Mouse (Mus musculus) liver, embryonic 14.5 days (tissue): ENCODE results near the gene Tac1. TPM values are rescaled to one million over a fixed set of nuclear protein-coding genes. Genes with fewer than 3 reads are reported as not detected.
"Not testable (repeated sequence)": the region's sequence is repeated elsewhere in the genome, so short reads cannot be mapped to it uniquely, and the experiment has no call there.

Experiments
- ATAC-seq: fragments of 200-750 bp; cut with Nextera tagmentation; 2 replicates; pipeline ENCODE4 v1.8.0; 2017; ENCODE audit warnings: moderate number of reproducible peaks, mild to moderate bottlenecking, moderate library complexity; ENCODE audit not compliant: insufficient read depth
- DNase-seq, 3 experiments: peaks; one replicate each; pipeline ENCODE4 v3.0.0-alpha.2; 2012 to 2013; ENCODE audit warnings: low read depth in 3 of 3, low spot score in 3 of 3
- H3K27ac ChIP-seq: fragments of 300-500 bp; sonication (generic); 2 replicates; pipeline ENCODE4 v1.5.1; 2014; ENCODE audit warnings: moderate library complexity, mild to moderate bottlenecking, control low read depth, inconsistent platforms
- H3K27me3 ChIP-seq: fragments of 300-500 bp; sonication (generic); 2 replicates; pipeline ENCODE4 v1.6.1; 2014; ENCODE audit warnings: mild to moderate bottlenecking, low read length, moderate library complexity; ENCODE audit not compliant: control insufficient read depth, insufficient read depth
- H3K36me3 ChIP-seq: fragments of 300-500 bp; sonication (generic); replicated peaks from 2 replicates; pipeline ENCODE4 v1.6.1; 2014; ENCODE audit warnings: low read depth; ENCODE audit not compliant: control insufficient read depth, insufficient read depth
- H3K4me1 ChIP-seq, 2 experiments: fragments of 200-500 bp in 1 of 2; fragments of 300-500 bp in 1 of 2; sonication (generic) in 1 of 2; replicated peaks; 2 replicates each; pipeline ENCODE4 v1.6.1; 2012 to 2014; ENCODE audit warnings: antibody characterized with exemption in 1 of 2, inconsistent platforms in 1 of 2, low read length in 1 of 2; ENCODE audit not compliant: control insufficient read depth in 2 of 2, insufficient read depth in 2 of 2
- H3K4me2 ChIP-seq: fragments of 300-500 bp; sonication (generic); 2 replicates; pipeline ENCODE4 v1.6.1; 2014; ENCODE audit warnings: low read depth, mild to moderate bottlenecking, control low read depth, moderate library complexity
- H3K4me3 ChIP-seq, 2 experiments: fragments of 200-500 bp in 1 of 2; fragments of 300-500 bp in 1 of 2; sonication (generic) in 1 of 2; 2 replicates each; pipeline ENCODE4 v1.5.1; 2012 to 2014; ENCODE audit warnings: low read depth in 2 of 2, low read length in 2 of 2, mild to moderate bottlenecking in 2 of 2, control low read depth in 1 of 2, inconsistent platforms in 1 of 2, moderate library complexity in 1 of 2; ENCODE audit not compliant: insufficient read depth in 1 of 2
- H3K9ac ChIP-seq: fragments of 300-500 bp; sonication (generic); replicated peaks from 2 replicates; pipeline ENCODE4 v1.6.1; 2014; ENCODE audit warnings: mild to moderate bottlenecking, control low read depth, moderate library complexity
- H3K9me3 ChIP-seq: fragments of 300-500 bp; sonication (generic); 2 replicates; pipeline ENCODE4 v1.6.1; 2016; ENCODE audit warnings: low read length, mixed read lengths; ENCODE audit not compliant: control insufficient read depth
- CTCF ChIP-seq: IDR thresholded peaks from 2 replicates; pipeline ENCODE4 v1.5.1; 2016; ENCODE audit warnings: antibody characterized with exemption, low read depth, control low read depth
- EP300 ChIP-seq: IDR thresholded peaks from 2 replicates; pipeline ENCODE4 v1.6.1; 2016; ENCODE audit warnings: antibody characterized with exemption, low read depth
- WGBS: fragments of 180-500 bp; shearing (Covaris S2); extraction: QIAGEN DNeasy Blood & Tissue Kit; methylation state at CpG from one replicate; pipeline ENCODE4 v1.1.7; 2014; ENCODE audit not compliant: insufficient replicate concordance; 5-methylcytosine and 5-hydroxymethylcytosine counted together
- polyA plus RNA-seq, 2 experiments: library from polyadenylated mRNA; depleted of rRNA in 1 of 2; stranded (reverse) in 1 of 2; unstranded in 1 of 2; fragments of >200 nt; fragmentation: Nextera tagmentation in 1 of 2; extraction: Ambion mirVana in 1 of 2; gene quantifications; 2 replicates each; pipeline versions ENCODE4 v1.2.1 to v1.2.3; 2012 to 2014

The Tac1 gene
- polyA plus RNA-seq, 2 experiments = not detected

- DNase-seq (no peak), ATAC-seq (no peak)
- Histone ChIP-seq H3K27ac (no peak overlapping the region), H3K36me3 (no peaks in the 10 kb centered on the region), H3K27me3 (no peaks in the 10 kb centered on the region), H3K4me3 (no peak overlapping the region), H3K4me1 (no peaks in the 10 kb centered on the region), H3K4me2 (no peak overlapping the region), H3K9ac (no peak overlapping the region), H3K9me3 (no peaks in the 10 kb centered on the region)
- WGBS = 19% methylated on average over 2 of the region's 2 CpGs
- no peak for TF ChIP-seq EP300
- no peak for TF ChIP-seq CTCF
Observed at GRCm38 (mm10) chr6:7600228-7600627, 45.5 kb downstream of the Tac1 start.

- H3K4me2 ChIP-seq = no peak overlapping the region
- H3K9ac ChIP-seq = no peak overlapping the region
- H3K4me1 ChIP-seq = no peaks in the 10 kb centered on the region
- DNase-seq = no peak
- TF ChIP-seq EP300 = no peak
- TF ChIP-seq CTCF = no peak
- WGBS = 71% methylated on average over 4 of the region's 4 CpGs
- H3K27me3 ChIP-seq = no peaks in the 10 kb centered on the region
- no peaks in the 10 kb centered on the region for H3K36me3 ChIP-seq
- ATAC-seq = no peak
- H3K27ac ChIP-seq = no peak overlapping the region
- H3K9me3 ChIP-seq = no peaks in the 10 kb centered on the region
- no peak overlapping the region for H3K4me3 ChIP-seq
Observed at GRCm38 (mm10) chr6:7601353-7602094, 46.8 kb downstream of the Tac1 start.

GRCm38 (mm10) chr6:7613676-7614075 lies 59.0 kb downstream of the Tac1 start:
- not testable (repeated sequence) for H3K27me3 ChIP-seq, ATAC-seq, H3K4me1 ChIP-seq, H3K4me3 ChIP-seq, H3K36me3 ChIP-seq, H3K9me3 ChIP-seq, H3K9ac ChIP-seq, H3K27ac ChIP-seq, H3K4me2 ChIP-seq, DNase-seq
- 79% methylated on average over 18 of the region's 19 CpGs for WGBS

Other genes starting within 250 kb of the Tac1 start
- gene Asns, start 138.4 kb downstream of the Tac1 start, polyA plus RNA-seq (2012; rRNA removed) = 70.0 and 103 TPM in 2 replicates
- 309 and 341 TPM in 2 replicates for gene Asns, start 138.4 kb downstream of the Tac1 start, polyA plus RNA-seq (2014; fragmentation: Nextera tagmentation; extraction: Ambion mirVana)